Mouse (Mus musculus) left cerebral cortex, adult 9 months (tissue): ENCODE results near the gene Higd2a.

Experiments
- DNase-seq, 2 experiments: peaks; one replicate each; pipeline ENCODE4 v3.0.0; 2022; ENCODE audit warnings: low spot score in 2 of 2

Higd2a gene

GRCm38 (mm10) chr13:54621155-54621932 is 31.3 kb downstream of the Higd2a start, which contains the start of gene Faf2:
Gene Faf2, plus strand, starts transcription at chr13:54621784.
- DNase-seq = peak; percentile 91 to 99

- no peak for DNase-seq
Observed at GRCm38 (mm10) chr13:54621960-54622521, 32.0 kb downstream of the Higd2a start.

- DNase-seq = no peak
Observed at GRCm38 (mm10) chr13:54629128-54629527, 39.1 kb downstream of the Higd2a start.

- no peak for DNase-seq
Observed at GRCm38 (mm10) chr13:54632731-54633277, 42.8 kb downstream of the Higd2a start.

- DNase-seq = no peak
Observed at GRCm38 (mm10) chr13:54635011-54635410, 45.0 kb downstream of the Higd2a start.
